Mouse (Mus musculus) kidney, postnatal 0 days (tissue): Measurements from ENCODE around the gene Zfhx2. TPM values are rescaled to one million over a fixed set of nuclear protein-coding genes. Genes with fewer than 3 reads are reported as not detected.
A peak's percentile ranks its signal among the peaks of the same experiment; 100 is the strongest.

Experiments used
- ATAC-seq: fragments of 200-750 bp; cut with Nextera tagmentation; replicated peaks from 2 replicates; pipeline ENCODE4 v1.8.0; 2017; ENCODE audit warnings: low read depth, moderate number of reproducible peaks, moderate TSS enrichment, moderate library complexity; ENCODE audit not compliant: low FRiP score
- DNase-seq: peaks from one replicate; pipeline ENCODE4 v3.0.0-alpha.2; 2016; ENCODE audit warnings: low spot score
- H3K27ac ChIP-seq: fragments of 300-500 bp; sonication (generic); 2 replicates; pipeline ENCODE4 v1.5.1; 2014; ENCODE audit warnings: mild to moderate bottlenecking
- H3K27me3 ChIP-seq: fragments of 300-500 bp; sonication (generic); 2 replicates; pipeline ENCODE4 v1.6.1; 2014; ENCODE audit warnings: low read length, mixed read lengths; ENCODE audit not compliant: insufficient read depth
- H3K36me3 ChIP-seq: fragments of 300-500 bp; sonication (generic); 2 replicates; pipeline ENCODE4 v1.6.1; 2014; ENCODE audit warnings: low read length, mixed read lengths; ENCODE audit not compliant: insufficient read depth
- H3K4me1 ChIP-seq: fragments of 300-500 bp; sonication (generic); replicated peaks from 2 replicates; pipeline ENCODE4 v1.6.1; 2014; ENCODE audit warnings: antibody characterized with exemption, low read length, mixed read lengths; ENCODE audit not compliant: insufficient read depth
- H3K4me2 ChIP-seq: fragments of 300-500 bp; sonication (generic); 2 replicates; pipeline ENCODE4 v1.6.1; 2014; ENCODE audit warnings: mild to moderate bottlenecking, low read length, moderate library complexity, mixed read lengths
- H3K4me3 ChIP-seq: fragments of 300-500 bp; sonication (generic); replicated peaks from 2 replicates; pipeline ENCODE4 v1.5.1; 2014; ENCODE audit warnings: low read depth, low read length
- H3K9ac ChIP-seq: fragments of 300-500 bp; sonication (generic); 2 replicates; pipeline ENCODE4 v1.6.1; 2014; ENCODE audit warnings: low read depth, low read length
- H3K9me3 ChIP-seq: fragments of 300-500 bp; sonication (generic); replicated peaks from 2 replicates; pipeline ENCODE4 v1.6.1; 2016; ENCODE audit warnings: low read length, inconsistent platforms, mixed read lengths
- CTCF ChIP-seq: IDR thresholded peaks from 2 replicates; pipeline ENCODE4 v1.5.1; 2016; ENCODE audit warnings: antibody characterized with exemption, low read depth, mild to moderate bottlenecking, moderate library complexity
- WGBS: fragments of 180-500 bp; shearing (Covaris S2); extraction: QIAGEN DNeasy Blood & Tissue Kit; methylation state at CpG from one replicate; pipeline ENCODE4 v1.1.7; 2014; 5-methylcytosine and 5-hydroxymethylcytosine counted together
- polyA plus RNA-seq: library from polyadenylated mRNA; unstranded; fragments of >200 nt; fragmentation: Nextera tagmentation; extraction: Ambion mirVana; gene quantifications from 2 replicates; pipeline ENCODE4 v1.2.1, GENCODE M21; 2015

Gene Zfhx2
- polyA plus RNA-seq, 1 experiment from 2014 or later, result 2.0 TPM

GRCm38 (mm10) chr14:55015767-55016111 lies 76.4 kb downstream of the Zfhx2 start:
- Histone ChIP-seq H3K4me1 (no peaks in the 10 kb centered on the region), H3K4me2 (peak overlapping the region; percentile 73), H3K36me3 (peaks cover 18% of the 10 kb centered on the region; the same call in 1 of the 2 replicates), H3K27ac (peak overlapping the region; percentile 87), H3K9me3 (no peaks in the 10 kb centered on the region), H3K9ac (peak overlapping the region; percentile 67), H3K27me3 (no peaks in the 10 kb centered on the region), H3K4me3 (peak overlapping the region; percentile 67)
- under 1% methylated on average over 17 of the region's 17 CpGs for WGBS
- no peak for DNase-seq
- no peak for TF ChIP-seq CTCF
- no peak; the same call in 1 of the 2 replicates for ATAC-seq

GRCm38 (mm10) chr14:55014991-55015766 lies 76.9 kb downstream of the Zfhx2 start, which contains the start of gene Ngdn:
Gene Ngdn (plus strand): TSS chr14:55015454.
- Histone ChIP-seq H3K9me3 (no peaks in the 10 kb centered on the region), H3K4me3 (peak within 1 kb of the TSS; percentile 67), H3K4me2 (peak within 1 kb of the TSS; percentile 73), H3K27ac (peak within 1 kb of the TSS; percentile 90), H3K9ac (peak within 1 kb of the TSS; percentile 67), H3K27me3 (no peaks in the 10 kb centered on the region), H3K36me3 (0 out of 2 replicates have a peak, but pooled peaks cover 13% of the 10 kb centered on the region), H3K4me1 (no peaks in the 10 kb centered on the region)
- peak; percentile 100 for DNase-seq
- peak; percentile 93 for ATAC-seq
- peak; percentile 96 for TF ChIP-seq CTCF
- under 1% methylated on average over 36 of the region's 36 CpGs for WGBS

- peak overlapping the region; percentile 40 for H3K4me3 ChIP-seq
- peak overlapping the region; percentile 59 for H3K9ac ChIP-seq
- peak; percentile 79 for DNase-seq
- no peaks in the 10 kb centered on the region for H3K9me3 ChIP-seq
- H3K4me2 ChIP-seq, result peak overlapping the region; percentile 66
- no peak for TF ChIP-seq CTCF
- peak; percentile 14; the same call in 1 of the 2 replicates for ATAC-seq
- 0 out of 2 replicates have a peak, but pooled peaks cover 11% of the 10 kb centered on the region for H3K36me3 ChIP-seq
- no peaks in the 10 kb centered on the region for H3K27me3 ChIP-seq
- peak overlapping the region; percentile 90 for H3K27ac ChIP-seq
- H3K4me1 ChIP-seq, result no peaks in the 10 kb centered on the region
- WGBS, result under 1% methylated on average over 27 of the region's 27 CpGs
Observed at GRCm38 (mm10) chr14:55014591-55014990, 77.5 kb downstream of the Zfhx2 start.

GRCm38 (mm10) chr14:55011116-55011515 lies 81.0 kb downstream of the Zfhx2 start:
- DNase-seq, result no peak
- WGBS, result 64% methylated on average over 4 of the region's 4 CpGs
- ATAC-seq, result no peak
- Histone ChIP-seq H3K4me1 (no peaks in the 10 kb centered on the region), H3K9me3 (no peaks in the 10 kb centered on the region), H3K27ac (no peak overlapping the region), H3K4me2 (no peak overlapping the region), H3K4me3 (no peak overlapping the region), H3K27me3 (no peaks in the 10 kb centered on the region), H3K9ac (no peak overlapping the region), H3K36me3 (no peaks in the 10 kb centered on the region)
- peak; percentile 44; the same call in 1 of the 2 replicates for TF ChIP-seq CTCF

Other genes with a start within 250 kb of the Zfhx2 start
- 18.7 and 19.9 TPM in 2 replicates for gene Homez, start 221.4 kb downstream of the Zfhx2 start, polyA plus RNA-seq
- gene Ppp1r3e, start 214.8 kb downstream of the Zfhx2 start, polyA plus RNA-seq, result 3.1 and 4.2 TPM in 2 replicates
- gene Bcl2l2, start 208.9 kb downstream of the Zfhx2 start, polyA plus RNA-seq, result 5.3 and 5.6 TPM in 2 replicates
- 1.7 and 2.5 TPM in 2 replicates for gene Gm20521, start 208.9 kb downstream of the Zfhx2 start, polyA plus RNA-seq
- gene Pabpn1, start 199.8 kb downstream of the Zfhx2 start, polyA plus RNA-seq, result 113 and 123 TPM in 2 replicates
- gene Slc22a17, start 179.2 kb downstream of the Zfhx2 start, polyA plus RNA-seq, result 39.9 and 48.1 TPM in 2 replicates
- 15.0 and 16.0 TPM in 2 replicates for gene Efs, start 166.2 kb downstream of the Zfhx2 start, polyA plus RNA-seq
- 0.11 TPM in 1 of 2 replicates, not detected in the other for gene Il25, start 159.6 kb downstream of the Zfhx2 start, polyA plus RNA-seq
- gene Cmtm5, start 156.1 kb downstream of the Zfhx2 start, polyA plus RNA-seq, result 1.9 and 2.1 TPM in 2 replicates
- gene Myh6, start 125.4 kb downstream of the Zfhx2 start, polyA plus RNA-seq, result 0.34 and 0.62 TPM in 2 replicates
- gene Gm17428, start 115.4 kb downstream of the Zfhx2 start, polyA plus RNA-seq, result not detected in 2 replicates
- gene Myh7, start 97.7 kb downstream of the Zfhx2 start, polyA plus RNA-seq, result 0.16 and 0.88 TPM in 2 replicates
- gene Ngdn, start 76.9 kb downstream of the Zfhx2 start, polyA plus RNA-seq, result 68.9 and 75.7 TPM in 2 replicates
- 20.8 and 21.6 TPM in 2 replicates for gene Thtpa, start 2.5 kb upstream of the Zfhx2 start, polyA plus RNA-seq
- 15.8 and 16.8 TPM in 2 replicates for gene Ap1g2, start 14.3 kb upstream of the Zfhx2 start, polyA plus RNA-seq
- gene Jph4, start 24.6 kb upstream of the Zfhx2 start, polyA plus RNA-seq, result 0.30 and 0.34 TPM in 2 replicates
- 0.09 TPM in 1 of 2 replicates, not detected in the other for gene Dhrs2, start 129.7 kb upstream of the Zfhx2 start, polyA plus RNA-seq